Mouse (Mus musculus) thymus, adult 2 months (tissue): ENCODE data around the gene Ifnl2. TPM values are rescaled to one million over a fixed set of nuclear protein-coding genes. Genes with fewer than 3 reads are reported as not detected.

Experiments
- DNase-seq: peaks from one replicate; pipeline ENCODE4 v3.0.0; 2021
- H3K27ac ChIP-seq: fragments of 200-500 bp; 2 replicates; pipeline ENCODE4 v1.5.1; 2012; ENCODE audit warnings: low read length, control low read depth; ENCODE audit not compliant: control insufficient read depth, insufficient read depth
- H3K27me3 ChIP-seq: fragments of 200-500 bp; 2 replicates; pipeline ENCODE4 v1.6.1; 2012; ENCODE audit warnings: mild to moderate bottlenecking, low read length, moderate library complexity, mixed read lengths; ENCODE audit not compliant: control insufficient read depth, insufficient read depth
- H3K36me3 ChIP-seq: fragments of 200-500 bp; 2 replicates; pipeline ENCODE4 v1.6.1; 2012; ENCODE audit warnings: mild to moderate bottlenecking, low read length, moderate library complexity; ENCODE audit not compliant: control insufficient read depth, insufficient read depth
- H3K4me1 ChIP-seq: fragments of 200-500 bp; replicated peaks from 2 replicates; pipeline ENCODE4 v1.6.1; 2012; ENCODE audit warnings: low read length; ENCODE audit not compliant: control insufficient read depth, insufficient read depth
- H3K4me3 ChIP-seq: fragments of 200-500 bp; 2 replicates; pipeline ENCODE4 v1.5.1; 2012; ENCODE audit warnings: mild to moderate bottlenecking, low read length, control low read depth, moderate library complexity; ENCODE audit not compliant: control insufficient read depth, insufficient read depth
- CTCF ChIP-seq: fragments of 200-500 bp; IDR thresholded peaks from 2 replicates; pipeline ENCODE4 v1.5.1; 2012; ENCODE audit warnings: mild to moderate bottlenecking, control low read depth, low read length, moderate library complexity, borderline replicate concordance; ENCODE audit not compliant: control insufficient read depth, poor library complexity, insufficient read depth; ENCODE audit errors: extremely low read depth
- POLR2A ChIP-seq: fragments of 200-500 bp; IDR thresholded peaks from 2 replicates; pipeline ENCODE4 v1.6.1; 2012; ENCODE audit warnings: mild to moderate bottlenecking, low read length, control low read depth, moderate library complexity; ENCODE audit not compliant: control insufficient read depth, poor library complexity, insufficient read depth; ENCODE audit errors: extremely low read depth
- WGBS: fragments of 180-500 bp; shearing (Covaris S2); methylation state at CpG from one replicate; pipeline ENCODE4 v1.1.7; 2018; 5-methylcytosine and 5-hydroxymethylcytosine counted together
- polyA plus RNA-seq: library from polyadenylated mRNA; depleted of rRNA; stranded (reverse); fragments of >200 nt; gene quantifications from 2 replicates; pipeline ENCODE4 v1.2.3, GENCODE M21; 2012

Ifnl2 gene
- polyA plus RNA-seq, 1 experiment = 0.59 TPM

DNA sequence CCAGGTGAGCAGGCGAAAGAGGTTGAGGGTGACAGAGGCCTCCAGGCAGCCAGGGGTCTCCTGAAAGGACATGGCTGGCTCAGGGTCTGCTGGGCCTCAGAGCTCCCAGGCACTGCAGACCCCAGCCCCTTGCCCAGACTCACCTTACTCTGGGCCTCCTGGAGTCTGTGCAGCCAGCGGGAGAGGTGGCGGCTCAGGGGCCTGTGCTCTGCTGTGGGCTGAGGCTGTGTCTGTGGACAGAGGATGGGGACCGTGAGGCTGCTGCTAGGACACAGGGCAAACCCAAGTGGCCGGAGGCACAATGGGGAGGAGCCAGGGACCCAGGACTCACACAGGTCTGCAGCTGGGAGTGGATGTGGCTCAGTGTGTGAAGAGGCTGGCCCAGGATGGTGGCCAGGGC lies 32.9 kb downstream of the Ifnl2 start:
- H3K27ac ChIP-seq = no peak overlapping the region
- no peak for DNase-seq
- no peaks in the 10 kb centered on the region for H3K36me3 ChIP-seq
- H3K27me3 ChIP-seq = no peaks in the 10 kb centered on the region
- no peaks in the 10 kb centered on the region for H3K4me1 ChIP-seq
- no peak for TF ChIP-seq POLR2A
- TF ChIP-seq CTCF = no peak
- no peak overlapping the region for H3K4me3 ChIP-seq
- 99% methylated on average over 5 of the region's 5 CpGs for WGBS

DNA sequence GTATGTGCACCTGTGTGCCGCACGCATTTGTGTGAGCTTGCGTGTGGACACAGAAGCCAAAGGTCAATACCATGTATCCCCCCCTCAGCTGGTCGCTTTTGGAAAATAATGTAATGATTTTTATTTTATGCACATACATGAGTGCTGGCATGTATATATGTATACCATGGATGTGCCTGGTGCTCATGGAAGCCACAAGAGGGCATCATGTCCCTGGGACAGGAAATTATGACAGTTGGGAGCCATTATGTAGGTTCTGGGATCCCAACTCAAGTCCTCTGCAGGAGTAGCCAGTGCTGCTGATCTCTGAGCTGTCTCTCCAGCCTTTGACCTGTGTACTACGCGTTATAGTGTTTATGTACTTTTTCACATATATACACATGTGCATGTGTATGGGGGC lies 34.1 kb downstream of the Ifnl2 start:
- H3K4me3 ChIP-seq = no peak overlapping the region
- no peak for TF ChIP-seq POLR2A
- TF ChIP-seq CTCF = no peak
- no peaks in the 10 kb centered on the region for H3K4me1 ChIP-seq
- WGBS = 97% methylated on average over 6 of the region's 6 CpGs
- DNase-seq = no peak
- H3K27ac ChIP-seq = no peak overlapping the region
- no peaks in the 10 kb centered on the region for H3K36me3 ChIP-seq
- no peaks in the 10 kb centered on the region for H3K27me3 ChIP-seq

DNA sequence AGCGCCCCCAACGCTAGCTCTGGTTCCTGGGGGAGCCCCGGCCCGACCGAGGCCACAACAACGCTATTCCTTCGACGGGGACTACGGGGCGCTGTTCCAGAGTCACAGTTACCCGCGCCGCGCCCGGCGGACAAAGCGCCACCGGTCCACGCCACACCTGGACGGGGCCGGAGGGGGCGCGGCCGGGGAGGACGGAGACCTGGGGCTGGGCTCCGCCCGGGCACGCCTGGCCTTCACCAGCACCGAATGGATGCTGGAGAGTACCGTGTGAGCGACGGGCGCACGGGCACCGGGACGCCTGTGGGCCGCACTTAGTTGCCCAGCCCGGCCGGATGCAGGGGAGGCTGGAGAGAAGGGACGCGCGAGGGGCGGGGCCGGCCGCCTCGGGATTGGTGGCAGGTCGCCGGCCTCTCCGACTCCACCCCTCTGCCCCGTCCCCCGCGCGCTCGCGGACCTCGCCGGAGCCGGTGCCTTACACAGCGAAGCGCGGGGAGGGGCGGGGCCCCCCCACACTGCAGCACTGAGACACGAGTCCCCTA lies 43.0 kb downstream of the Ifnl2 start:
- Histone ChIP-seq H3K27ac (no peak overlapping the region), H3K36me3 (no peaks in the 10 kb centered on the region), H3K27me3 (no peaks in the 10 kb centered on the region), H3K4me1 (peaks cover 8% of the 10 kb centered on the region), H3K4me3 (peak overlapping the region; percentile 34)
- no peak for DNase-seq
- WGBS = 17% methylated on average over 63 of the region's 63 CpGs
- no peak for TF ChIP-seq CTCF
- no peak for TF ChIP-seq POLR2A

GRCm38 (mm10) chr7:28466721-28467212 lies 43.5 kb downstream of the Ifnl2 start:
- H3K4me1 ChIP-seq = peaks cover 8% of the 10 kb centered on the region
- H3K36me3 ChIP-seq = no peaks in the 10 kb centered on the region
- no peak overlapping the region for H3K27ac ChIP-seq
- DNase-seq = no peak
- TF ChIP-seq POLR2A = no peak
- TF ChIP-seq CTCF = no peak
- no peaks in the 10 kb centered on the region for H3K27me3 ChIP-seq
- no peak overlapping the region for H3K4me3 ChIP-seq
- 91% methylated on average over 40 of the region's 40 CpGs for WGBS

- WGBS = 66% methylated on average over 10 of the region's 10 CpGs
- H3K4me3 ChIP-seq = no peak overlapping the region
- H3K36me3 ChIP-seq = no peaks in the 10 kb centered on the region
- no peaks in the 10 kb centered on the region for H3K27me3 ChIP-seq
- peaks cover 8% of the 10 kb centered on the region for H3K4me1 ChIP-seq
- TF ChIP-seq CTCF (no peak), POLR2A (no peak)
- no peak overlapping the region for H3K27ac ChIP-seq
- no peak for DNase-seq
These were observed 45.6 kb downstream of the Ifnl2 start for GRCm38 (mm10) chr7:28464416-28465212.

DNA sequence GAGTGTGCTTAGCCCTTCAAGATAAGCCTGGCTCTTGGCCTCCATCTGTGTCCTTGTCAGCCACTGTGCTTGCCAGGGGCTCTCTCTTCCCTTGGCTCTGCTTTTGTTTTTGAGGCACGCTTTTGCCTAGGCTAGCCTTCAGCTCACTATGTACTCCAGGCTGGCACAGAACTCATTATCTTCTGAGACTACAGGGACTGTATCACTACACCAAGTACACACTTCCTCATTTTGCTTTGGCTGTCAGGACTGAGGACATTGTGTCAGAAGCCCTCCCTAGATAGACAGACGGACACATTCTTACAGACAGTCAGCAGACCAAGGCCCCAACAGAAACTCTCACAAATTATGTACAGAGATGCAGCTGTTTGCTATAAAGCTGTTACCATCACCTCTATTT lies 47.5 kb downstream of the Ifnl2 start:
- H3K27me3 ChIP-seq = no peaks in the 10 kb centered on the region
- peaks cover 8% of the 10 kb centered on the region for H3K4me1 ChIP-seq
- H3K27ac ChIP-seq = no peak overlapping the region
- H3K4me3 ChIP-seq = no peak overlapping the region
- 95% methylated on average over 2 of the region's 2 CpGs for WGBS
- no peaks in the 10 kb centered on the region for H3K36me3 ChIP-seq
- TF ChIP-seq POLR2A (no peak), CTCF (no peak)
- DNase-seq = no peak
